Mouse (Mus musculus) olfactory bulb, adult 2 months (tissue): Measurements from ENCODE around the gene Btd.

Experiments
- CTCF ChIP-seq: fragments of 200-500 bp; IDR thresholded peaks from 2 replicates; pipeline ENCODE4 v1.5.1; 2012; ENCODE audit warnings: low read depth, mild to moderate bottlenecking, low read length, moderate library complexity; ENCODE audit not compliant: insufficient read depth
- POLR2A ChIP-seq: fragments of 200-500 bp; IDR thresholded peaks from 2 replicates; pipeline ENCODE4 v1.6.1; 2012; ENCODE audit warnings: mild to moderate bottlenecking, low read depth, low read length, moderate library complexity; ENCODE audit not compliant: insufficient read depth

- TF ChIP-seq CTCF (no peak), POLR2A (no peak)
These were observed 22.7 kb downstream of the Btd start for GRCm38 (mm10) chr14:31663376-31664099.
